Mouse (Mus musculus) liver, adult 2 months (tissue): ENCODE measurements around the gene Dgki.

Source experiments
- CTCF ChIP-seq: fragments of 200-500 bp; IDR thresholded peaks from 2 replicates; pipeline ENCODE4 v1.5.1; 2011; ENCODE audit warnings: low read depth, low read length, control low read depth
- POLR2A ChIP-seq: fragments of 200-500 bp; IDR thresholded peaks from 2 replicates; pipeline ENCODE4 v1.6.1; 2011; ENCODE audit warnings: low read length, control low read depth; ENCODE audit not compliant: insufficient read depth; ENCODE audit errors: extremely low read depth

- TF ChIP-seq CTCF (no peak), POLR2A (no peak)
Measured at GRCm38 (mm10) chr6:36838747-36839146, 461.2 kb downstream of the Dgki start.
